Mouse (Mus musculus) liver, postnatal 0 days (tissue): ENCODE measurements at regions not wholly inside any gene's neighbourhood (a gene's known extent, or its start where the extent isn't known, plus 50 kb on each side); places are given as distances from the start of the nearest gene placed in this dataset.

Experiments
- ATAC-seq: fragments of 200-750 bp; cut with Nextera tagmentation; 2 replicates; pipeline ENCODE4 v1.8.0; 2017; ENCODE audit warnings: mild to moderate bottlenecking, moderate library complexity
- DNase-seq: peaks from one replicate; pipeline ENCODE4 v3.0.0-alpha.2; 2016
- H3K27ac ChIP-seq: fragments of 300-500 bp; sonication (generic); 2 replicates; pipeline ENCODE4 v1.5.1; 2014; ENCODE audit warnings: antibody characterized with exemption, moderate library complexity, mild to moderate bottlenecking, low read depth
- H3K27me3 ChIP-seq: fragments of 300-500 bp; sonication (generic); 2 replicates; pipeline ENCODE4 v1.6.1; 2014; ENCODE audit warnings: low read length, control low read depth, mixed read lengths; ENCODE audit not compliant: insufficient read depth
- H3K36me3 ChIP-seq: fragments of 300-500 bp; sonication (generic); replicated peaks from 2 replicates; pipeline ENCODE4 v1.6.1; 2014; ENCODE audit warnings: mild to moderate bottlenecking, control low read depth, low read length, moderate library complexity, mixed read lengths; ENCODE audit not compliant: insufficient read depth
- H3K4me1 ChIP-seq: fragments of 300-500 bp; sonication (generic); 2 replicates; pipeline ENCODE4 v1.6.1; 2014; ENCODE audit warnings: antibody characterized with exemption, mild to moderate bottlenecking, control low read depth; ENCODE audit not compliant: insufficient read depth
- H3K4me2 ChIP-seq: fragments of 300-500 bp; sonication (generic); 2 replicates; pipeline ENCODE4 v1.6.1; 2014; ENCODE audit warnings: low read depth, mild to moderate bottlenecking, low read length, moderate library complexity, mixed read lengths
- H3K4me3 ChIP-seq: fragments of 300-500 bp; sonication (generic); 2 replicates; pipeline ENCODE4 v1.5.1; 2014; ENCODE audit warnings: low read depth, low read length
- H3K9ac ChIP-seq: fragments of 300-500 bp; sonication (generic); replicated peaks from 2 replicates; pipeline ENCODE4 v1.6.1; 2014; ENCODE audit warnings: mild to moderate bottlenecking, moderate library complexity
- H3K9me3 ChIP-seq: fragments of 300-500 bp; sonication (generic); 2 replicates; pipeline ENCODE4 v1.6.1; 2016; ENCODE audit warnings: mild to moderate bottlenecking, control low read depth, low read length, mixed read lengths
- CTCF ChIP-seq: sonication (generic); IDR thresholded peaks from 2 replicates; pipeline ENCODE4 v1.5.1; 2016; ENCODE audit warnings: antibody characterized with exemption, low read depth
- EP300 ChIP-seq: IDR thresholded peaks from 2 replicates; pipeline ENCODE4 v1.6.1; 2016; ENCODE audit warnings: antibody characterized with exemption, low read depth, mild to moderate bottlenecking
- WGBS: fragments of 180-500 bp; shearing (Covaris S2); extraction: QIAGEN DNeasy Blood & Tissue Kit; methylation state at CpG from one replicate; pipeline ENCODE4 v1.1.7; 2014; ENCODE audit not compliant: insufficient replicate concordance; 5-methylcytosine and 5-hydroxymethylcytosine counted together

GRCm38 (mm10) chr17:88325326-88325909 is 115.1 kb upstream of the Foxn2 start:
- ATAC-seq, result no peak
- Histone ChIP-seq H3K27me3 (no peaks in the 10 kb centered on the region), H3K4me2 (no peak overlapping the region), H3K9me3 (0 out of 2 replicates have a peak, but pooled peaks cover 2% of the 10 kb centered on the region), H3K27ac (no peak overlapping the region), H3K36me3 (no peaks in the 10 kb centered on the region), H3K4me3 (no peak overlapping the region), H3K4me1 (peaks cover 7% of the 10 kb centered on the region; the same call in 1 of the 2 replicates), H3K9ac (no peak overlapping the region)
- WGBS, result 65% methylated on average over 14 of the region's 14 CpGs
- TF ChIP-seq EP300 (no peak), CTCF (no peak)
- no peak for DNase-seq

GRCm38 (mm10) chr17:88325910-88326739 is 114.4 kb upstream of the Foxn2 start:
- H3K27ac ChIP-seq, result no peak overlapping the region
- no peak overlapping the region for H3K4me2 ChIP-seq
- no peak overlapping the region for H3K4me3 ChIP-seq
- no peak overlapping the region for H3K9ac ChIP-seq
- H3K36me3 ChIP-seq, result no peaks in the 10 kb centered on the region
- ATAC-seq, result peak; percentile 44; the same call in 1 of the 2 replicates
- peaks cover 7% of the 10 kb centered on the region; the same call in 1 of the 2 replicates for H3K4me1 ChIP-seq
- TF ChIP-seq CTCF, result no peak
- no peak for TF ChIP-seq EP300
- DNase-seq, result no peak
- 46% methylated on average over 12 of the region's 12 CpGs for WGBS
- H3K9me3 ChIP-seq, result peaks cover 5% of the 10 kb centered on the region; the same call in 1 of the 2 replicates
- no peaks in the 10 kb centered on the region for H3K27me3 ChIP-seq

- Histone ChIP-seq H3K36me3 (no peaks in the 10 kb centered on the region), H3K4me1 (peaks cover 7% of the 10 kb centered on the region; the same call in 1 of the 2 replicates), H3K27ac (no peak overlapping the region), H3K9me3 (peaks cover 5% of the 10 kb centered on the region; the same call in 1 of the 2 replicates), H3K4me3 (no peak overlapping the region), H3K4me2 (no peak overlapping the region), H3K9ac (no peak overlapping the region), H3K27me3 (no peaks in the 10 kb centered on the region)
- TF ChIP-seq CTCF (no peak), EP300 (no peak)
- 65% methylated on average over 4 of the region's 4 CpGs for WGBS
- no peak for DNase-seq
- ATAC-seq, result no peak
Measured at GRCm38 (mm10) chr17:88326740-88327123, 113.8 kb upstream of the Foxn2 start.

GRCm38 (mm10) chr17:88327791-88328190 is 112.7 kb upstream of the Foxn2 start:
- Histone ChIP-seq H3K4me2 (no peak overlapping the region), H3K36me3 (no peaks in the 10 kb centered on the region), H3K27ac (no peak overlapping the region), H3K4me3 (no peak overlapping the region), H3K4me1 (peaks cover 7% of the 10 kb centered on the region; the same call in 1 of the 2 replicates), H3K9me3 (peaks cover 5% of the 10 kb centered on the region; the same call in 1 of the 2 replicates), H3K27me3 (no peaks in the 10 kb centered on the region), H3K9ac (no peak overlapping the region)
- DNase-seq (no peak), ATAC-seq (no peak)
- no peak for TF ChIP-seq CTCF
- TF ChIP-seq EP300, result no peak
- WGBS, result 61% methylated on average over 8 of the region's 8 CpGs

- H3K4me2 ChIP-seq, result no peak overlapping the region
- no peaks in the 10 kb centered on the region for H3K36me3 ChIP-seq
- no peak overlapping the region for H3K27ac ChIP-seq
- H3K9ac ChIP-seq, result no peak overlapping the region
- H3K27me3 ChIP-seq, result no peaks in the 10 kb centered on the region
- peaks cover 5% of the 10 kb centered on the region; the same call in 1 of the 2 replicates for H3K9me3 ChIP-seq
- no peak overlapping the region for H3K4me3 ChIP-seq
- no peak for TF ChIP-seq EP300
- TF ChIP-seq CTCF, result no peak
- DNase-seq (no peak), ATAC-seq (no peak)
- peaks cover 7% of the 10 kb centered on the region; the same call in 1 of the 2 replicates for H3K4me1 ChIP-seq
- WGBS, result 59% methylated on average over 8 of the region's 8 CpGs
Measured at GRCm38 (mm10) chr17:88328807-88329206, 111.7 kb upstream of the Foxn2 start.

GRCm38 (mm10) chr17:88329715-88330114 is 110.8 kb upstream of the Foxn2 start:
- no peak for TF ChIP-seq CTCF
- no peak for TF ChIP-seq EP300
- H3K36me3 ChIP-seq, result no peaks in the 10 kb centered on the region
- 81% methylated on average over 9 of the region's 9 CpGs for WGBS
- H3K9ac ChIP-seq, result no peak overlapping the region
- H3K27me3 ChIP-seq, result no peaks in the 10 kb centered on the region
- ATAC-seq (no peak), DNase-seq (no peak)
- no peak overlapping the region for H3K4me3 ChIP-seq
- H3K9me3 ChIP-seq, result peaks cover 5% of the 10 kb centered on the region; the same call in 1 of the 2 replicates
- H3K4me2 ChIP-seq, result no peak overlapping the region
- H3K27ac ChIP-seq, result no peak overlapping the region
- peaks cover 7% of the 10 kb centered on the region; the same call in 1 of the 2 replicates for H3K4me1 ChIP-seq
